Mouse (Mus musculus) C2C12 (cell line): ENCODE measurements at regions not wholly inside any gene's neighbourhood (a gene's known extent, or its start where the extent isn't known, plus 50 kb on each side); places are given as distances from the start of the nearest gene placed in this dataset.

Experiments used
- CTCF ChIP-seq: IDR thresholded peaks from one replicate; pipeline ENCODE4 v1.5.1; 2011; ENCODE audit not compliant: control insufficient read depth, insufficient read depth, insufficient read length
- FOSL1 ChIP-seq: IDR thresholded peaks from one replicate; pipeline ENCODE4 v1.8.0; 2011; ENCODE audit warnings: mild to moderate bottlenecking, low read length; ENCODE audit not compliant: poor library complexity, insufficient read depth, severe bottlenecking
- MYOD1 ChIP-seq: IDR thresholded peaks from one replicate; pipeline ENCODE4 v1.6.1; 2011; ENCODE audit warnings: low read depth; ENCODE audit not compliant: control insufficient read depth, insufficient read length
- USF1 ChIP-seq: IDR thresholded peaks from one replicate; pipeline ENCODE4 v1.6.1; 2011; ENCODE audit warnings: low read depth, mild to moderate bottlenecking, control low read depth, moderate library complexity

GRCm38 (mm10) chr9:31619344-31619743 is 155.1 kb upstream of the Tmem45b start:
- TF ChIP-seq USF1 (no peak), CTCF (no peak), MYOD1 (no peak), FOSL1 (no peak)
